Mouse (Mus musculus) splenic B cell, adult 2 months (primary cell): ENCODE measurements around the gene 4922502D21Rik.
"Not testable (repeated sequence)": the region's sequence is repeated elsewhere in the genome, so short reads cannot be mapped to it uniquely, and the experiment has no call there.

ENCODE experiments used
- DNase-seq: peaks from one replicate; pipeline ENCODE4 v3.0.0-alpha.2; 2011; ENCODE audit warnings: low read depth, low spot score
- H3K27me3 ChIP-seq: 2 replicates; pipeline ENCODE4 v1.6.1; 2012; ENCODE audit warnings: mild to moderate bottlenecking, low read length, moderate library complexity, mixed read lengths; ENCODE audit not compliant: control insufficient read depth, poor library complexity, insufficient read depth, severe bottlenecking
- H3K36me3 ChIP-seq: 2 replicates; pipeline ENCODE4 v1.6.1; 2012; ENCODE audit warnings: mild to moderate bottlenecking, low read length, moderate library complexity, mixed read lengths; ENCODE audit not compliant: control insufficient read depth, poor library complexity, insufficient read depth, severe bottlenecking

The 4922502D21Rik gene

DNA sequence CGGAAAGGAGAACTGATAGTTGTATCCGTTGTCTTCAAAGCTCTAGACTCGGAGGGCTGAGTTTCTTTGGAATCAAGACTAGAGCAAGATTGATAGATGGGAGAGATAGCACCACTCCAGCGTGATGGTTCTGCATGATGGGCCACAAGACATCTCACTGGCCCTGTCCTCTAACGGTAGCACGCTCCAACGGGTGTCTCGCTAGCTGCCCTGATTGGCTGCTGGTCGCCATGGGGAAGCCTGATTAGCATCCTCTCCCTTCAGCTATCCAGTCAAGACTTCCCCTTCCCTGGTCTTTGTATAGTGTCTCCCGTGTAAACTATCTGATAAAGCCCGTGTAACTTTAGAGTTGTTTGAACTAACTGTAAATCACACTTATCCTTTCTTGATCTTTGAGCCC, at the start of gene 4922502D21Rik:
4922502D21Rik (minus strand) TSS at position 187 of the 400 bp plus-strand sequence.
- peak; percentile 48 for DNase-seq
- Histone ChIP-seq H3K27me3 (no peaks in the 10 kb centered on the region), H3K36me3 (no peaks in the 10 kb centered on the region)

DNA sequence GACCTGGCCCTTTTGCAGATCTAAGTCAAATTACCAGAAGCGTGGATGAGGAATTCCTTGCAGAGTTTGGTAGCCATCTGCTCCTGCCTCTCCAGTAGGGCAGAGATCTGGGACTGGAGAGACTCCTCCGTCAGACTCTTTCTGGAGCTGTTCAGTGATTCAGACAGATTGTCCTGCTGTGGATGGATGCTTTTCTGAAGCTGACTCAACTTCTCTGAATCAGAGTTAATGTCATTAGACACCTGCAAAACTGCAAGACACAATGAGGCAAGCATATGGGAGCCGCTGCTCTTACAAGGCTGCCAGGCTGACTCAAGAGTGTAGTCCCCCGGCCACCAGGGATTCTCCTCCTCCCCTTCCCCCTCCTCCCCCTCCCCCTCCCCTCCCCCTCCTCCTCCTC, 48.9 kb upstream of the 4922502D21Rik start:
- Histone ChIP-seq H3K27me3 (no peaks in the 10 kb centered on the region), H3K36me3 (no peaks in the 10 kb centered on the region)
- DNase-seq, result no peak

DNA sequence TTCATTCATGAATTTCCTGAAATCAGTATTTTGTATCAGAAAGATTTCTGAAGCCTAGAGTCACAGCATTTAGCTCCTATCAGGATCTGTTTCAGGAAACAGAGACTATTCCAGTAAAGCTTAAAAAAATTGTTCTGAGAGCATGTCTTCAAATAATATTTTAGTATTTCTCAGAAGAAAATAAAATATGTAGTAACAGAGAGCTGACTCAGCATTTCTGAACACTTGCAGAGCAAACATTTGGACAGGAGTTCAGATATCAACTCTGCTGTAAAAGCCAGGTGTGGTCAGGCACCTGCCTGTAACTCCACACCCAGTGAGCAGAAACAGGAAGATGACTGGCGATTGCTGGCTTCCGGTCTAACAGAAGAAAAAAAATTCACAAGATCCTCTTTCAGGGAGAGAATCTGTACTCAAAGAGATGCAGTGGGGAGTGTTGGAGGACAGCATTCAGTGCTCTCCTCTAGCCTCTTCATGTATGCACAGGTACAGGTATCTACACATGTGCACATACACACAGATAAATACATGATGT, 43.4 kb upstream of the 4922502D21Rik start:
- DNase-seq, result peak; percentile 69
- no peaks in the 10 kb centered on the region for H3K27me3 ChIP-seq
- no peaks in the 10 kb centered on the region for H3K36me3 ChIP-seq

DNA sequence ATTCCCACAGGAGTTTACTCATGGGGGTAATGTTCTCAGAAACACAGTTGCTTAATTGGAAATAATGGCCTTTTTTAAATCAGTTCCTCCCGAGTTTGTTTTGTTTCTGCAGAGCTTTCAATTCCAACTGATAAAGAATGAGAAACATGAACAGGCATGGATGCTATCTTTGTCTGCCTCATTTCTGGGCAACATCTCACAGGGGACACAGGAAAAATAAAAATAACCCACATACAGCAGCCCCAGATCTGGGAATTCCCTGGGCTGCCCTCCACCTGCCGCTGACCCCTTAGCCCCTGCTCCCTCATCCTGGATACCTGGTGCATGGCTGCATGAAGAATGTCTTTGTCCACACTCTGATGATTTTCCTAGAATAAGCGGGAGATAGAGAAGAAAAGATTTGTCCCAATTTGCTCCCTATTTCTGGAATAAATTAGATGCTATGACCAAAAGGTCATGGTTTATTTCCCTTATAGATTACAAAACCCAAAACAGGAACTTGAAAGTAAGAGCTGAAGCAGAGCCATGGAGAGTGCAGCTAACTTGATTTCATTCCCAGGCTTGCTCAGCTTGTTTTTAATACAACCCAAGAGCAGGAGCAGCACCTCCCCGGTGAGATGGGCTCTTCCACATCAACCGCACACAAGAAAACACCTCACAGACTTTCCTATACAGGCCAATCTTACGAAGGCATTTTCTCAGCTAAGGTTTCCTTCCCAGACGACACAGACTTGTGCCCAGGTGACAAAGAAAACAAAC, 38.0 kb upstream of the 4922502D21Rik start:
- no peaks in the 10 kb centered on the region; the same call in 1 of the 2 replicates for H3K27me3 ChIP-seq
- no peaks in the 10 kb centered on the region for H3K36me3 ChIP-seq

DNA sequence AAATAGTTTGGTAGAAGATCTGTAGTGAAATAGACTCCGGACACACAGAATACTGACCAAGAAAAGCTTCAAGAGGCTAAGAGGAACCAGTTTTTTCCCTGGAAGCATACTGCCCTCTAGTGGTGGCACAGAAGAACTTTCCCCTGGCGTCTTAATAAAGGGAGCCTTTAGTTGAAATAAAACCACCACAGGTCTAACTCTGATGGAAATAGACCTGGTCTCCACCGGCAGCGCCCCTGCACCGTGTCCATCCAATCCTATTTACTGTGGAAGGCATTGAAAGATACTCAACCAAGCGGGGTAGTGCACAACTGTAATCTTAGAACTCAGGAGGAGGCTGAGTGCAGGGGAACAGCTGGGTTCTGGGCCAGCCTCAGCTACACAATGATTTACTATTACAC, 34.4 kb upstream of the 4922502D21Rik start:
- H3K27me3 ChIP-seq, result no peaks in the 10 kb centered on the region; the same call in 1 of the 2 replicates
- H3K36me3 ChIP-seq, result no peaks in the 10 kb centered on the region
- DNase-seq, result peak; percentile 84

More for the DNA sequence above, 38.0 kb upstream of the 4922502D21Rik start:
- DNase-seq, result peak; percentile 25

DNA sequence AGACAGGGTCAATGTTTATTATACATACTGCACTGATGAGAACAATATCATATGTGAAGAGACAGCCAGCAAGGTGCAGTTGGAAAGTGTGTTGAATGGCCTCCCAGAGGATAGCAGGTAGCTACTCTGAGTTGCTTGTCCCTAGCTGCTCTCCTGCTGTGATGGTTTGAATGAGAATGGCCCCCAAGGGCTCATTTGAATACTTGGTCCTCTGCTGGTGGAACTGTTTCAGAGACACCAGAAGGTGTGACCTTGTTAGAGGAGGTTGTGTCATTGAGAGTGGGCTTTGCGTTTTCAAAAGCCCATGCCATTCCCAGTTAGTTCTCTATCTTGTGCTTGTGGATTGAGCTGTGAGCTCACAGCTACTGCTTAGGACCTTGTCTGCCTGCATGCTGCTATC, 32.3 kb upstream of the 4922502D21Rik start:
- H3K36me3 ChIP-seq, result no peaks in the 10 kb centered on the region
- no peaks in the 10 kb centered on the region for H3K27me3 ChIP-seq
- no peak for DNase-seq

DNA sequence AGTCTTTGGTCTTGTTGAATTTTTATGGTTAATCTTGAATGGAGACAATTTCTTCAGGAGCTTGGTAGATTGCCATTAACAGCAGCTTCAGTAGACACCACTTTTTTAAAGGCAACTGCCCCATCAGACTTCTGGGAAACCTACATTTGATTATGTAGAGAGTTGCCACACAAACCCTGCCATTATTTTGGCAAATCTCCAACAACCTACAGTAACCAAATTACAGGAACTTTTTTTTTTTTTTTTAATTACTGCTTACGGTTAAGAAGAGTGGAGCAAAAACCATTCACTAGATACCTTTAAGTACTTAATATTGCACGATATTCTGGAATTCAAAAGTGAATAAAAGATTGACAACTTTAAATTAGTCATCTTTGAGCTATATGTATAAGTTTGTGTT, 27.9 kb upstream of the 4922502D21Rik start:
- Histone ChIP-seq H3K27me3 (no peaks in the 10 kb centered on the region), H3K36me3 (0 out of 2 replicates have a peak, but pooled peaks cover under 1% of the 10 kb centered on the region)
- no peak for DNase-seq

DNA sequence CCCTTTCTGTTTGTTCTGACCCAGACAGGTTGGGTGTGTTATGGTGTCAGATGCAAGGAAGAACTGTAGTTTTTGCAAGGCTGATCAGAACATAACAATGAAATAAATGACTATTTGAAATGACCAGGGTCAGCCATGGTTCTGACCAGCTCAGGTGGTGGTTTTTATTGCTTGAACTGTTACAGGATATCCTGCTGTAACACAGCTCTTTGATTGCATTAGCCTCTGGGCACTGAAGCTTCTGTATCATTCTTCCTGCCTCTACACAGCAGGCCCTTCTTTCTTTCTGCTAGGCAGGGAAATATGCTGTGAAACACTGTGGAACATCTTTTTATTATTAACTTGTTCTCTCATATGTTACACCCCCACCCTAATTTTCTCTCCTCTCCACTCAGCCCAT, 24.8 kb upstream of the 4922502D21Rik start:
- no peak for DNase-seq
- Histone ChIP-seq H3K27me3 (no peaks in the 10 kb centered on the region), H3K36me3 (0 out of 2 replicates have a peak, but pooled peaks cover 1% of the 10 kb centered on the region)

DNA sequence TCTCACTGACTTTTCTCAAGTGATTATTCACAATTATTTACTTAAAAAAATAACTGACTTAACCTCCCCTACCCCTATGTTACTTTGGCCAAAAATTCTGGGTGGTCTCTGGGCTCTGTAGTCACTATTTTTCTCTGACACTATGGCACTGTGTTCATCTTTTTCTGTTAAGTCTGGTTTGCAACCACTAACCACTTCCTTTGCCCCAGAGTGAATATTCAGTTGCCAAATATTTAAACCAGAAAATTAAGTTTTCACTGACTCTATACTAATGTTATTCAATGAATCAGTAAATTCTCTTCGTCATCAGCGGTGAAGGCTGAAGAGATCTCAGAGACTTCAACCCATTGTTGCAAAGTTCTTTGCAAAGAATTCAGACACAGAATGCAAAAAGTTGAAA, 24.2 kb upstream of the 4922502D21Rik start:
- DNase-seq, result no peak

DNA sequence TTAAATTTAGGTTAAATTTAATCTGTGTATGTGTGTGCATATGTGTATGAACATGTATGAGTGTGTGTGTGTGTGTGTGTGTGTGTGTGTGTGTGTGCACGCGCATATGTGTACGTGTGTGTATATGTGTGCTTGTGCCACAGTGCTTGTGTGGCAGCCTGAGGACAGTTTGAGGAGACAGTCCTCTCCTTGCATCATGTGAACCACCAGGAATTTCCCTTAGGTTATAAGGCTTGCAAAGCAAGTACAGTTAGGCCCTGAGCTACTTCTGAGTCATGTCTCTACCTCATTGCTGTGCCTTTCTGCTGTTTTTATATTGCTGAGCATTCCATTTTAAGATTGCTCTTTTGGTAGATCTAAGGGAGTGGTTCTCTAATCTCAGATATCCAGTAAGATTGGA, 19.5 kb upstream of the 4922502D21Rik start:
- DNase-seq, result peak; percentile 17
- Histone ChIP-seq H3K36me3 (0 out of 2 replicates have a peak, but pooled peaks cover 1% of the 10 kb centered on the region), H3K27me3 (no peaks in the 10 kb centered on the region)

More for the DNA sequence above, 24.2 kb upstream of the 4922502D21Rik start:
- Histone ChIP-seq H3K27me3 (no peaks in the 10 kb centered on the region), H3K36me3 (0 out of 2 replicates have a peak, but pooled peaks cover 1% of the 10 kb centered on the region)

DNA sequence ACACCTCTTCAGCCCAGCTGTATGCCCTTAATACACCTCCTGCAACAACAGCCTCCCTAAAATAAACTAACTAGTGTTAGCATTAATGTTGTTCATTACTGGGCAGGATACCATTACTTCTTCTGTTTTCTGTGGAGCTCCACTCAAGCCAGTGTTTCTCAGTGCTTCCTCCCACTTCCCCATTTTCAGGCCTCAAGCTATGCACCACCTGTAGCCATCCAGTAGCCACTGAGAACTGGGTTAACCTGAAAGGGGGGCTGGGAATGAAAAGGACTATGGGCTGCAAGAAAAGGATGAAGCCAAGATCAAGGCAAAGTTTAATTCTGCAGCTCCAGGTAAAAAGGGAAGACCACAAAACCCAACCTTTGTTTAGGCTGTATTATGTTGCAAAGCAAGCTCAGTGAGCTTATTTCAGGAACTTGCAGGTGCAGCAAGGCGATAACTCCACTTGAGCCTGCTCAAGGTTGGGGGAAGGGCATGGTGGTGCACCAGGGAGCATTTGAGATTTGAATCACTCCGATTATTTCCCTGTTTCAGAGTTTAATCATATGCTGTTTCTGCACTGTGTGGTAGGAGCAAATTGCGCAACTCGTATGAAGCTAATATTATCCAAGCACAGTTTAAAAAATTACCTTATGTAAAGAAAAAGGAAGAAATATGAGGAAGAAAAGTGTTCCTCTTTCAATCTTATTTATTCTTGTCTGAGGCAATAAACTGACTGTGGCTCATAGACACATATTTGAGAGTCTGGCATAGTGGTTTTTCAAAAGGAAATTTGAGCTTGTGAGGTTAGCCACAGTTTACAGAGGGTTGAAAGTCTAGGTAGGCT, 18.1 kb upstream of the 4922502D21Rik start:
- peak; percentile 73 for DNase-seq
- Histone ChIP-seq H3K36me3 (0 out of 2 replicates have a peak, but pooled peaks cover 1% of the 10 kb centered on the region), H3K27me3 (no peaks in the 10 kb centered on the region)

DNA sequence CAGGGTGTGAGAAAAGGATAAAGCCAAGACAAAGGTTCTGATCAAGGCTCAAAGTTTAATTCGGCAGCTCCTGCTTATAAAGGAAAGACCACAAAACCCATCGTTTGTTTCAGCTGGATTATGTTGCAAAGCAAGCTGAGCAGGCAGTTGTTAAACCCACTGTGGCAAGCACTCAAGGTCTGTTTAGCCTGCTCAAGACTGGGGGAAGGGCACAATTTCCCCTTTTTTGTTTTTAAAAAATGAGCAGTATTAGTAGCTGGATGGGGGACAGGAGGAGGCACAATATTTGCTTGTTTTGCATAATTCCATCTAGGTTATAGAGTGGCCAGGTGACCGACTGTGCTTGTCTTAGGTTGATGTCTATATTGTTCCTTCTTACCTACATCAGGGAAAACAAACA, 12.8 kb upstream of the 4922502D21Rik start:
- DNase-seq, result peak; percentile 64
- no peaks in the 10 kb centered on the region for H3K36me3 ChIP-seq
- H3K27me3 ChIP-seq, result no peaks in the 10 kb centered on the region

DNA sequence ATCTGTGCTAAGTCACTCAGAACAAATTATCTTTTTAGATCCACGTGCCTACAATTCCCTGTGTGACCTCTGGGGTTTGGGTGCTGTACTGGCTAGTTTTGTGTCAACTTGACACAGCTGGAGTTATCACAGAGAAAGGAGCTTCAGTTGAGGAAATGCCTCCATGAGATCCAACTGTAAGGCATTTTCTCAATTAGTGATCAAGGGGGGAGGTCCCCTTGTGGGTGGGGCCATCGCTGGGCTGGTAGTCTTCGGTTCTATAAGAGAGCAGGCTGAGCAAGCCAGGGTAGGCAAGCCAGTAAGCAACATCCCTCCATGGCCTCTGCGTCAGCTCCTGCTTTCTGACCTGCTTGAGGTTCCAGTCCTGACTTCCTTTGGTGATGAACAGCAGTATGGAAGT, 10.8 kb upstream of the 4922502D21Rik start, which contains the start of gene Clec12a:
Clec12a (plus strand) TSS at position 301 of the 400 bp plus-strand sequence.
- not testable (repeated sequence) for H3K36me3 ChIP-seq, DNase-seq

DNA sequence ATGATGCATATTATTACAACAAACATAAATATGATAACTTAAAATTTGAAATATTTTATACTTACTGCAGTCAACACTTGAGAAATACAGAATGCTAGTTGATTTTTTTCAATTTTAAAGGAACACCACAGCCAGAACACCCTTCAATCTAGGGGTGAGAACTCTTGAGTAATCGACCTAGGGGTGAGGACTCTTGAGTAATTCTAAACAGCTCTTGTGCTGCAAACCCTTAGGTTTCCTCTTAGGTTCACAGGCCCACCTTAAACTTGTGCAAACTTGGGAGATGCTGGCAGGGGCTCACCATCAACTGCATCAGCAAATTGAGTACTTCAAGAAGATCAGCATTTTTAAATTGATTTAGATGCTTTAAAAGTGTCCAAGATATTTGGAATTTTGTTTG, 6.2 kb upstream of the 4922502D21Rik start:
- Histone ChIP-seq H3K36me3 (no peaks in the 10 kb centered on the region), H3K27me3 (no peaks in the 10 kb centered on the region)
- DNase-seq, result no peak

More for the DNA sequence above, 10.8 kb upstream of the 4922502D21Rik start, which contains the start of gene Clec12a:
- not testable (repeated sequence) for H3K27me3 ChIP-seq
